Mouse (Mus musculus) bone marrow, adult 2 months (tissue): Measurements from ENCODE around the gene Mea1.

Source experiments
- CTCF ChIP-seq: fragments of 200-500 bp; IDR thresholded peaks from 2 replicates; pipeline ENCODE4 v1.5.1; 2011; ENCODE audit warnings: low read length, control low read depth; ENCODE audit not compliant: control insufficient read depth, insufficient read depth
- POLR2A ChIP-seq: fragments of 200-500 bp; IDR thresholded peaks from 2 replicates; pipeline ENCODE4 v1.6.1; 2011; ENCODE audit warnings: low read depth, mild to moderate bottlenecking, control low read depth, low read length, borderline replicate concordance; ENCODE audit not compliant: control insufficient read depth

DNA sequence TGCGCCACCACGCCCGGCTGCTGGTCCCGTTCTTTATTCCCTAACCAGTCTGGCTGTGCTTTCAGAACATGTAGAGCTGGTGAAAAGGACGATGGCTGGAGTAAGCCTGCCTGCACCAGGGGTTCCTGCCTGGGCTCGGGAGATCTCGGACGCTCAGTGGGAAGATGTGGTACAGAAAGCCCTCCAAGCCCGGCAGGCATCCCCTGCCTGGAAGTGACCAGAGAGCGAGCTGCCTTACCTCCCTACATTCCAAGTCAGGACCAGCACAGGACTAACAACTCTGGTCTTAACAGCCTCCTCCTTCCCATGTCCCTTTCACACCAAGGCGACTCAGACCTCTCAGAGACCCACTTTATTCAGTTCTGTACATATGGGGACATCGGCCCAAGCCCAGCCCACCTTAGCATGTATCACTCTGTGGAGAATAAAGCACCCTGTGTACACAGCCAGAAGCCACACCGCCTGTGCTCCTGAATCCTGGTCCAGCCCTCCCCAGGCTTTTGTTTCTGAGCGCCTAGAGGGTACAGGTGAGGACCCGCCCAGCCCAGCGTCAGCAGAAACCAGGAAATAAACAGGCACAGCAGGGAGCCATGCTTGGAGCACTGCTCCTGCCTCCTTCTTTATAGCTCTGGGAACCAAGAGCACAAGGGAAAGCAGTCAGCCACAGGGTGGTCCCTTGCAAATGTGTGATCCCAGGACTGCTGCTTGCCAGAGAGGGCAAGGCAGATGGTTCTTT lies 4.2 kb downstream of the Mea1 start:
- TF ChIP-seq CTCF: no peak
- TF ChIP-seq POLR2A: no peak
